Mouse (Mus musculus): ENCODE results near the gene Ptrh2.
A peak's percentile ranks its signal among the peaks of the same experiment; 100 is the strongest.

Ptrh2 gene

GRCm38 (mm10) chr11:86683395-86684125 lies at the start of gene Ptrh2, which contains the start of gene Vmp1:
Ptrh2 (plus strand) TSS chr11:86683985.
Vmp1 (minus strand) TSS chr11:86683836.
- DNase-seq (ENCODE audit: low spot score in 2 of 2), result peak; percentile 83 to 91

- DNase-seq (ENCODE audit: low spot score in 2 of 2), result no peak
These were observed 49.4 kb upstream of the Ptrh2 start for GRCm38 (mm10) chr11:86634396-86634795.

GRCm38 (mm10) chr11:86637697-86638096 lies 46.1 kb upstream of the Ptrh2 start:
- no peak for DNase-seq (ENCODE audit: low spot score in 2 of 2)

- no peak for DNase-seq (ENCODE audit: low spot score in 2 of 2)
These were observed 42.1 kb upstream of the Ptrh2 start for GRCm38 (mm10) chr11:86641714-86642113.

GRCm38 (mm10) chr11:86644553-86644952 lies 39.2 kb upstream of the Ptrh2 start:
- DNase-seq (ENCODE audit: low spot score in 2 of 2), result no peak

- DNase-seq (ENCODE audit: low spot score in 2 of 2), result no peak
These were observed 37.5 kb upstream of the Ptrh2 start for GRCm38 (mm10) chr11:86646136-86646834.

- DNase-seq (ENCODE audit: low spot score in 2 of 2), result no peak
These were observed 36.8 kb upstream of the Ptrh2 start for GRCm38 (mm10) chr11:86646885-86647459.

- no peak for DNase-seq (ENCODE audit: low spot score in 2 of 2)
These were observed 35.9 kb upstream of the Ptrh2 start for GRCm38 (mm10) chr11:86647706-86648447.

GRCm38 (mm10) chr11:86649542-86649941 lies 34.2 kb upstream of the Ptrh2 start:
- no peak for DNase-seq (ENCODE audit: low spot score in 2 of 2)

GRCm38 (mm10) chr11:86650676-86651075 lies 33.1 kb upstream of the Ptrh2 start:
- no peak for DNase-seq (ENCODE audit: low spot score in 2 of 2)

- DNase-seq (ENCODE audit: low spot score in 2 of 2), result no peak
These were observed 31.2 kb upstream of the Ptrh2 start for GRCm38 (mm10) chr11:86652578-86652979.

GRCm38 (mm10) chr11:86653446-86653845 lies 30.3 kb upstream of the Ptrh2 start:
- peak in 1 of 2 experiments; percentile 56 for DNase-seq (ENCODE audit: low spot score in 2 of 2)

GRCm38 (mm10) chr11:86654096-86654495 lies 29.7 kb upstream of the Ptrh2 start:
- no peak for DNase-seq (ENCODE audit: low spot score in 2 of 2)

GRCm38 (mm10) chr11:86655671-86656070 lies 28.1 kb upstream of the Ptrh2 start:
- DNase-seq (ENCODE audit: low spot score in 2 of 2), result no peak

GRCm38 (mm10) chr11:86656849-86657567 lies 26.8 kb upstream of the Ptrh2 start:
- DNase-seq (ENCODE audit: low spot score in 2 of 2), result no peak

- no peak for DNase-seq (ENCODE audit: low spot score in 2 of 2)
These were observed 25.9 kb upstream of the Ptrh2 start for GRCm38 (mm10) chr11:86657863-86658262.

GRCm38 (mm10) chr11:86662986-86663895 lies 20.5 kb upstream of the Ptrh2 start:
- no peak for DNase-seq (ENCODE audit: low spot score in 2 of 2)

- no peak for DNase-seq (ENCODE audit: low spot score in 2 of 2)
These were observed 19.8 kb upstream of the Ptrh2 start for GRCm38 (mm10) chr11:86663977-86664376.

GRCm38 (mm10) chr11:86664406-86664805 lies 19.4 kb upstream of the Ptrh2 start:
- DNase-seq (ENCODE audit: low spot score in 2 of 2), result no peak

GRCm38 (mm10) chr11:86667553-86667952 lies 16.2 kb upstream of the Ptrh2 start:
- no peak for DNase-seq (ENCODE audit: low spot score in 2 of 2)
